Mouse (Mus musculus): ENCODE measurements around the gene F830045P16Rik.
A peak's percentile ranks its signal among the peaks of the same experiment; 100 is the strongest.
"Not testable (repeated sequence)": the region's sequence is repeated elsewhere in the genome, so short reads cannot be mapped to it uniquely, and the experiment has no call there.

The F830045P16Rik gene

DNA sequence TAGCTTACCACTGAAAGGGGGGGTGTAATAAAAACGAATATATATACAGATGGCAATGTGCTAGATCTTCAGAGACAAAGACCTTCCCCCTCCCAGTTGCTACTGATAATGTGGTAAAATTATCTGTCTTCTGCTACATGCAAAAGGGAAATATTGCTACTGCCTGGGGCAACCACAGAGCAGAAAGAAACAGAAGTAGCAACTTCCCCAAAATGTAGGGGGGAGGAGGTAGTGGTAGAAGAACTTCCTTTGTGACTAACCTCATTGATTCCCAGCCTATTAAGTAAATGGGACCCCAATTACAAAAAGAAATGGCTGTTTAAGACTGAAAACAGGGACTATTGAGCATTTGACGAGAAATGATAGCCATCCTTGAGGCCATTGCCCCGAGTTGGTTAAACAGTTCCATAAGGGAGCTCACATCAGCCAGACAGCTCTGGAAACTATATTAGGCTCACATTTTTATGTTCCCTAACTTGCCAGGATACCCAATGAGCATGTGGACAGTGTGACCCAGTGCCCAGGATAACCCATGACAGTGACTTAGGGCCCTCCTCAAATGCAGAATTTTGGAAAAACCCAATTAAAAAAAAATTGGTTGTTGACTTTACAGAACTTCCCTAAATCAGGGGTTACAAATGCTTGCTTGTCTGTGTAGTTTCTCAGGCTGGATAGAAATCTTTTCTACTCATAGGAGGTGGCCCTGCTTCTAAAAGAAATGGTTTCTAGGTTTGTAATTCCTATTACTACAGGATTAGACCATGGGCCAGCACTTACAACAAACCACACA lies 46.7 kb downstream of the F830045P16Rik start:
- DNase-seq (ENCODE audit: low spot score), result no peak

DNA sequence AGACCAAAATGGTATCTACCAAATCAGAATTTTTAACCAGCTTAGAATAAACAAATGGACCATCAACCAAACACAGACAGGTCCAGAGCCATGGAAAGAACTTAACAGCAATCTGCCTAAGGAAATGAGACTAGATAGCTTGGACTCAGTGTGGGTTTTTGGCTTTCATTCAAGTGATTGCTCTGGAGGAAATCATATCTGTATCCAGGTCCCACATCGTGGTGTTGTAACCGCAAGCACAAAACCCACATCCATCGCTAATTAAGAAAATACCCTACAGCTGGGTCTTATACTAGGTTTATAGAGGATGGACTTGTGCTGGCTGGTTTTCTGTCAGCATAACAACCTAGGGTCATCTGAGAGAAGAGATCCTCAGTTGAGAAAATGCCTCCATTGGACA lies 53.3 kb downstream of the F830045P16Rik start:
- DNase-seq (ENCODE audit: low spot score), result no peak

DNA sequence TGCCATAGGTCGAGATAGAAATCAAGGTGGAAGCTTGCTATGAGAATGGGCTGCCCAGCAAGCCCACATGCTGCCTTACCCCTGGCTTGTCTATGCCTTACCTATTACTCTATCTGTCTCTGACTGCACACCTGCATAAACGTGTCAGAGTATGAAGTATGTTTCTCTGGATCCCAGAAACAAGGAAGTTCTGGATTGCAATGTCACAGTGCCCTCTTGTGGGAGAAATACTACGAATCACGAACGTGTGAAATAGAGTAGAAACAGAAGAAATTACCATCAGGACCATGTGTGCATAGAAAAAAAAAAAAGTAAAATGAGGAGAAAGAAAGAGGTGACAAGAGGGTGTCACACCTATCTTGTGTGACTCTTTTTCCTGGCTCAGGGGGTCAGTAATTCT lies 64.5 kb downstream of the F830045P16Rik start:
- DNase-seq (ENCODE audit: low spot score), result no peak

DNA sequence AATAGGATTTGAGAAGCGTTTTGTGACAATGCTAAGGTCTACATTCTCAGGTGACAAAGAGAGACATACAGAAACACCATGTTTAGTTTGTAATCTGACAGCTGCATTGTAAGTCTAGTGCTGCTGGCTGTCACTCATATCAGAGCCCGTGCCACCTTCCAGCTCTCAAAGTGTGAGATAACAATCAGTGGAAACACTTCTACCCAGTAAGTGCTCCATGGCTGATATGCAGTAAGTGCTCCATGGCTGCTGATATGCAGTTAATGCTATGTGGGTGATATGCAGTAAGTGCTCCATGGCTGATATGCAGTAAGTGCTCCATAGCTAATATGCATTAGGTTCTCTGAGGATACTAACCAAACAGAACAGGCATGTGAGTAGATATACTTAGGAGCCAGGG lies 65.6 kb downstream of the F830045P16Rik start:
- DNase-seq (ENCODE audit: low spot score), result no peak

DNA sequence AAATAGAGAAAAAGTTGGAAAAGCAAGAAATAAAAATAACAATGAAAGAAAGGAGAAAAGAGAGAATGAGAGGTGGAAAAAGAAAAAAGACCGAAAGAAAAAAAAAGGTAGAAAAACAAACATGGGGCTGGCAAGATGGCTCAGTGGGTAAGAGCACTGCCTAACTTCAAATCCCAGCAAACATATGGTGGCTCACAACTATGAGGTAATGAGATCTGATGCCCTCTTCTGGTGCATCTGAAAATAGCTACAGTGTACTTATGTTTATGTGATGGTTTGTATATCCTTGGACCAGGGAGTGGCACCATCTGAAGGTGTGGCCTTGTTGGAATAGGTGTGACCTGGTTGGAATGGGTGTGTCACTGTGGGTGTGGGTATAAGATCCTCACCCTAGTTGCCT lies 97.6 kb downstream of the F830045P16Rik start:
- DNase-seq (ENCODE audit: low spot score), result not testable (repeated sequence)

DNA sequence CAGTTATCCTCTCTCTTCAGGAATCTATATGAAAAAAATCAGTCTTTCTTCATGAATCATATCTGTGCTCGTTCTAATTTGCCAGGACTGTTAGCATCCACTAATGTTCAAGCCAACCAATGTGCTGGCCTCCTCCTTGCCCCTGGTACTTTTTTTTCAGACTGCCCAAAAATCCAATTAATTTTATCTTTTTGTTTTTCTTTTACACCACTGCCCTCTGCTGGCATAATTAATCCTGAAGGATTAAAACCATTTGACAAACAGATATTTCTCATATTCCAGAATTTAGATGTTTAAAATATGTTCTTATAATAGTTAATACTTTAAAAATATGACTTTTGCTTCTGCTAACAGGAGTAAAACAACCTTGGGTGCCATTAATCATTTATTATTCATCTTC lies 101.2 kb downstream of the F830045P16Rik start:
- no peak for DNase-seq (ENCODE audit: low spot score)

DNA sequence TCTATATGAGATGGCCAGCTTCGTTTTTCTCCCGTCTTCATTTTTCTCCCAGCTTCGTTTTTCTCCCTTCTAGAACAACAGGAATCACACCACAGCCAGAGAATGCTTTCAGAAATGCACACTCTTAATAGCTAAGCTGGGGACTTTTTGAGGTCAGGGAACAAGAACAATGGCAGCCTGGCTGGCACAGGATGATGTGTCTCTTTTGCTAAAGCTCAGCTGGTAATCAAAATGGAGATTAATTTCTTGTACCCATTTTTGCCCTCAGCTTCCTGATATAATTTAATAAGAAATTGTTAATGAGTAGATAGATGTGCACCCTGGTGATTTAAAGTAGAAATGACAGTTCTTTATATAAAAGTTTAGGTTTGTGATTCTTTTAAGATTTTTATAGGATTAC lies 112.7 kb downstream of the F830045P16Rik start:
- DNase-seq (ENCODE audit: low spot score), result no peak

DNA sequence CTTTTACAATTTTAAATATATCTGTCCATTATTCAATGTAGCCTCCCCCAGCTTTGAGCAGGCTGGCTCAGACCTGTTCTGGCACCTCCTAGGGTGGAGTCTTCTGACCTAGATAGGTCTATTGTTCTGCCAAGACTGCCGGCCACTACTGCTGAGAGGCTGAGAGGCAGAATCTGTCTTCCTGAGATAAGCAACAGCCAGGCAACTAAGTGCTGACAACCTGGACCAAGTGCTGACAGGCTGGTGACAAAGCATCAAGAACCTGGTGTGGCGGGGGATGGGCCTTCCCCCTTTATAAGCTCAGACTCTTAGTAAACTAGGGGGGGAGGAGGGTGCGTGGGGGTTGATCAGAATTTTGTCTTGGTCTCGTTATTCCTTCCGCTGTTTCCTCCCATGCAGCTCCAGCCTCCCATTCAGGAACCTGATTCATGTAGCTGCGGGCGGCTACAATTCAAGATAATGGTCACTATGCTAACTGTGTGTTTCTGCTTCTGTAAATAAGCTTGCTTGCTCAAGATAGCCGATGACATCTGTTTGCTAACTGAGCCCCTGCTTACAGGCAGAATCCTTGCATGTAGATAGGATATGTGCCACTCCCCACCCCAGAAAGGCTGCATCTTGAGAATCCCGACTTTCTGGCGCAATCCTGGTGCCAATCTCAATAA lies 115.4 kb downstream of the F830045P16Rik start:
- DNase-seq (ENCODE audit: low spot score), result no peak

DNA sequence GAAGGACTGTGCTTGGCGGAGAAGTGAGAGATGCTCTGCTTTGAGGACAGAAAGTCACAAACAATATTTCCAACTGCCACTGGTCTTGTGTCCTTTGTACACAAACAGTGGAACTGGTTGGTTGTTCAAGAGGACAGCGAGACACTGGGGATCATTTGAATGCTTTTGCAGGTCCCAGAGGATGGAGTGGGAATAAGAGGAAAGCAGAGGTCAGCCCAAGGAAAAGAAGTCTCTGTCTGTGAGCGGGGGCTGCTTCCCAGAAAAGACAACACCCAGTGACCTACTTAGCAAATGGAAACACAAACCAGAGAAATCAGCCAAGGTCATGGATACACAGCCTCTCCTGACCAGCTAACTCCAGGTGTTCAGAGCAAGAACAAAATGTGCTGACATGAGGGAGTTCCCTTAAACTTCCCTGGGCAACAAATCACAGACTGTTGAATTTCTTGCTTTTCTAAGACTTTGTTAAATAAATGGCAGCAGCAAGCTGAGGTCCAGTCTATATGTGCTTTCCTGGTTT lies 117.0 kb downstream of the F830045P16Rik start:
- DNase-seq (ENCODE audit: low spot score), result no peak

DNA sequence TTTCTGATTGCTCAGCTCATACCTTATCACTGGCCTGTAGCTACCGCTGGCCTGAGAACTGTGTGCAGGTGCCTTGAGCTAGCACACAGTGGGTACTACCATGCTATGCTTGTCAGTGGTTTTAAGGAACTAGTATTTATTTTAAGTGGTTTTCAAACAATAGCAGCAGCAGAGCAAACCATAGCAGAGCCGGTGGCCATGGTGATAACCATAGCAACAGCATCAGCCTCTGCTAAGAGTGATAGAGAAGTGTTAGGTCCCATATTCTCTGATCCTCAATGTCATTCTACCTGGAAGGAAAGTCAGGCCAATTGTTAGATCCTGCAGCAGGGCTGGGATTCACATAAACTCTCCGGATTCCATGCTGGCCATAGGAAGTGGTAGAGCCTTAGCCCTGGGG lies 121.8 kb downstream of the F830045P16Rik start:
- DNase-seq (ENCODE audit: low spot score), result no peak

DNA sequence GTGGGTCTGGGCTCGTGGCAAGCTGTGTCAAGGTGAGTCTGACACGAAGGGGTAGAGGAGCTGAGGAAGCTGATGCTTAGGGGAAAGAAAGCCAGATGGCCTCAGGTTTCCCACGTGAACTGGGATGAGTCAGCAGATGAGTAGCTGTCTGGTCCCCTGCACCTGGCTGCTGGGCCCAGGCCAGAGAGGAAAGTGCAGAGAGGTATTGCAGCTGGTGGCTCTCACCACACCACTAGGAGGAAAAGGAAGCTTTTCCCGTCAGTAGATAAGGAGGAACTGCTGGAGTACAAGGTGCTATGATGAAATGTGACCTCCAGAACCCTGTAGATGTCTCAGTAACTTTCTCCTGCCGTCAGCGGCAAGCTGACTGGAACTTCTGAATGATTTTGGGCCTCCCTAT lies 122.9 kb downstream of the F830045P16Rik start:
- no peak for DNase-seq (ENCODE audit: low spot score)

DNA sequence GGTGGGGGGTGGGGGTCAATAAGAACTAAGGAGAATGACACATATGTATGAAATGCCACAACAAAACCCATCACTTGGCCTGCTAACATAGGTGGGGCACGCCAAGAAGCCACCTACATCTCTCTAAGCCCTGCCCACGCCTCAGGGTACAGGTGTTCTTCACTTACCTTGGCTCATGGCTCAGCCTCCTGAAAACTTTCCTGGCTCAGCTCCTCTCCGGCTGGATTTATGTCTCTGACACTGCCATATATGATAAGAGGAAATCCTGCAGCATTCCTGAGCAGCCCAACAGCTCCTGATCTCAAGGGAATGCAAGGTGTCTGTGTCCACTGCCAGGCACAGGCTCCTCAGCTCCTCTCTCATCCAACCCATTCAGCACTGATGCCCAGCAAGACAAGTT lies 124.8 kb downstream of the F830045P16Rik start:
- DNase-seq (ENCODE audit: low spot score), result no peak

DNA sequence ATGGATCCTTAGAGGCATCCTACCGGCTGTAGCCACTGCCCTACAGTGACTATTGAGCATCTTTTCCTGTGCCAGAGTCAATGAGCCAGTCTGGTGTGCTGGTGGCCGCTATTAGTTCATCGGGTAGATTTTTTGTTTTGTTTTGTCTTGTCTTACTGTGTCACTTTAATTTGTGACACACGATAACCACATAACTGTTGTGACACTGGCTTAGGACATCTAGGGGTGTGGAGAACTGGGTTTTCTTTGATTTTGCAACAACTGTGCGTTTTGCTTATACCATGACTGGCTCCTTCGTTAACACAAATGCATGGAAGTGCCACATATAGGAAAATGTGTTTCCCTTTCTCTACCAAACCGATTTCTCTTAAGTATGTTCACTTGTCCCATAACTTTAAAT lies 126.1 kb downstream of the F830045P16Rik start:
- DNase-seq (ENCODE audit: low spot score), result no peak

DNA sequence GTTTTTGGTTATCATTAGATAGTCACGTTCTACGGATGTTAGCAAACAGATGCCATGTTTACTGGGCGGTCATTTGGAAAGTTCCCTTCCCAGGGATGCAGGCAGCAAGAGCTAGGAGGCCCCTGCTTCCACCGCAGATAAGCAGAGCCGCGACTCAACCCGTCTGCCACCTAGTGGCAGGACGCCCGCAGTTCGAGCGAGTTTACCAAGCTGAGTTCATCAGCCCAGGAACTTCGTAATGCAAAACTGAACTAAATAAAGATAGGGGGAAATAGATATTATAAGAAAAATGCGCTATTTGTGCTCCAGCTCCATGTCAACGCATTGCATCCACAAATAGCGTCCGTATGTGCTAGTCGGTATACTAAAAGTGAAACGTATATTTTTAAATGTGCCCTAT lies 127.9 kb downstream of the F830045P16Rik start:
- DNase-seq (ENCODE audit: low spot score), result peak; percentile 64

Data from testis, postnatal 14 days (tissue).